Mouse (Mus musculus): ENCODE measurements around the gene Slco4a1.

Gene Slco4a1

GRCm38 (mm10) chr2:180445962-180446361 lies 10.1 kb upstream of the Slco4a1 start:
- in situ Hi-C loops (cut with MboI): no loop called here

GRCm38 (mm10) chr2:180449007-180449406 lies 7.0 kb upstream of the Slco4a1 start:
- in situ Hi-C loops (cut with MboI): no loop called here

GRCm38 (mm10) chr2:180450529-180450928 lies 5.5 kb upstream of the Slco4a1 start:
- in situ Hi-C loops (cut with MboI): no loop called here

- in situ Hi-C loops (cut with MboI): no loop called here
These were observed 660 bp downstream of the Slco4a1 start for GRCm38 (mm10) chr2:180456705-180457104.

GRCm38 (mm10) chr2:180457680-180458079 lies 1.6 kb downstream of the Slco4a1 start:
- in situ Hi-C loops (cut with MboI): no loop called here

- in situ Hi-C loops (cut with MboI): no loop called here
These were observed 3.4 kb downstream of the Slco4a1 start for GRCm38 (mm10) chr2:180459437-180459836.

GRCm38 (mm10) chr2:180460801-180461200 lies 4.8 kb downstream of the Slco4a1 start:
- in situ Hi-C loops (cut with MboI): loop anchor here (10.0 kb wide), 1 partner anchor 114 kb away; no protein-coding TSS in a partner anchor

- in situ Hi-C loops (cut with MboI): loop anchor here (10.0 kb wide), 1 partner anchor 112 kb away; no protein-coding TSS in a partner anchor
These were observed 6.5 kb downstream of the Slco4a1 start for GRCm38 (mm10) chr2:180462593-180462992.

- in situ Hi-C loops (cut with MboI): loop anchor here (10.0 kb wide), 1 partner anchor 108 kb away; no protein-coding TSS in a partner anchor
These were observed 10.5 kb downstream of the Slco4a1 start for GRCm38 (mm10) chr2:180466505-180466904.

GRCm38 (mm10) chr2:180468871-180469270 lies 12.8 kb downstream of the Slco4a1 start:
- in situ Hi-C loops (cut with MboI): loop anchor here (10.0 kb wide), 1 partner anchor 106 kb away; no protein-coding TSS in a partner anchor

- in situ Hi-C loops (cut with MboI): loop anchor here (10.0 kb wide), 1 partner anchor 105 kb away; no protein-coding TSS in a partner anchor
These were observed 13.7 kb downstream of the Slco4a1 start for GRCm38 (mm10) chr2:180469768-180470167.

- in situ Hi-C loops (cut with MboI): no loop called here
These were observed 16.4 kb downstream of the Slco4a1 start for GRCm38 (mm10) chr2:180472306-180473079.

GRCm38 (mm10) chr2:180473080-180473440 lies 17.0 kb downstream of the Slco4a1 start:
- in situ Hi-C loops (cut with MboI): no loop called here

- in situ Hi-C loops (cut with MboI): no loop called here
These were observed 18.8 kb downstream of the Slco4a1 start for GRCm38 (mm10) chr2:180474864-180475263.

- in situ Hi-C loops (cut with MboI): no loop called here
These were observed 26.2 kb downstream of the Slco4a1 start for GRCm38 (mm10) chr2:180482274-180482673.

GRCm38 (mm10) chr2:180484882-180485281 lies 28.8 kb downstream of the Slco4a1 start:
- in situ Hi-C loops (cut with MboI): no loop called here

- in situ Hi-C loops (cut with MboI): no loop called here
These were observed 29.3 kb downstream of the Slco4a1 start for GRCm38 (mm10) chr2:180485306-180485705.

GRCm38 (mm10) chr2:180488210-180488751 lies 32.2 kb downstream of the Slco4a1 start:
- in situ Hi-C loops (cut with MboI): no loop called here

- in situ Hi-C loops (cut with MboI): no loop called here
These were observed 39.9 kb downstream of the Slco4a1 start for GRCm38 (mm10) chr2:180495906-180496305.

- in situ Hi-C loops (cut with MboI): no loop called here
These were observed 43.7 kb downstream of the Slco4a1 start, which contains the start of gene Ntsr1 for GRCm38 (mm10) chr2:180499741-180500140. Gene Ntsr1 (plus strand): TSS chr2:180499976.

- in situ Hi-C loops (cut with MboI): no loop called here
These were observed 44.7 kb downstream of the Slco4a1 start for GRCm38 (mm10) chr2:180500726-180501125.

- in situ Hi-C loops (cut with MboI): no loop called here
These were observed 45.3 kb downstream of the Slco4a1 start for GRCm38 (mm10) chr2:180501217-180501967.
